Mouse (Mus musculus) kidney, adult 2 months (tissue): ENCODE results near the gene Arhgdia. TPM values are rescaled to one million over a fixed set of nuclear protein-coding genes. Genes with fewer than 3 reads are reported as not detected.

Source experiments
- DNase-seq: peaks from one replicate; pipeline ENCODE4 v3.0.0; 2021
- H3K27ac ChIP-seq: fragments of 200-500 bp; 2 replicates; pipeline ENCODE4 v1.5.1; 2012; ENCODE audit warnings: low read depth, low read length, control low read depth, inconsistent platforms; ENCODE audit not compliant: insufficient read depth
- H3K27me3 ChIP-seq: fragments of 200-500 bp; replicated peaks from 2 replicates; pipeline ENCODE4 v1.6.1; 2012; ENCODE audit warnings: mild to moderate bottlenecking, moderate library complexity, low read length, inconsistent platforms; ENCODE audit not compliant: control insufficient read depth, insufficient read depth
- H3K36me3 ChIP-seq: fragments of 200-500 bp; 2 replicates; pipeline ENCODE4 v1.6.1; 2012; ENCODE audit warnings: mild to moderate bottlenecking, moderate library complexity, low read length, inconsistent platforms; ENCODE audit not compliant: control insufficient read depth, insufficient read depth
- H3K4me1 ChIP-seq: fragments of 200-500 bp; 2 replicates; pipeline ENCODE4 v1.6.1; 2011; ENCODE audit warnings: low read length; ENCODE audit not compliant: control insufficient read depth, insufficient read depth
- H3K4me3 ChIP-seq: fragments of 200-500 bp; 2 replicates; pipeline ENCODE4 v1.5.1; 2011; ENCODE audit warnings: mild to moderate bottlenecking, low read depth, low read length, control low read depth; ENCODE audit not compliant: insufficient read depth
- CTCF ChIP-seq: fragments of 200-500 bp; conservative IDR thresholded peaks from 2 replicates; pipeline ENCODE4 v1.5.1; 2011; ENCODE audit warnings: low read depth, mild to moderate bottlenecking, control low read depth, low read length, moderate library complexity, mixed read lengths; ENCODE audit not compliant: insufficient read depth, insufficient read length
- POLR2A ChIP-seq: fragments of 200-500 bp; IDR thresholded peaks from one replicate; pipeline ENCODE4 v1.6.1; 2011; ENCODE audit warnings: low read depth, low read length, control low read depth
- WGBS: fragments of 180-500 bp; shearing (Covaris S2); methylation state at CpG from one replicate; pipeline ENCODE4 v1.1.7; 2018; 5-methylcytosine and 5-hydroxymethylcytosine counted together
- polyA plus RNA-seq: library from polyadenylated mRNA; depleted of rRNA; stranded (reverse); fragments of >200 nt; gene quantifications from 2 replicates; pipeline ENCODE4 v1.2.3, GENCODE M21; 2012

Gene Arhgdia
- polyA plus RNA-seq, 1 experiment: 543 TPM

DNA sequence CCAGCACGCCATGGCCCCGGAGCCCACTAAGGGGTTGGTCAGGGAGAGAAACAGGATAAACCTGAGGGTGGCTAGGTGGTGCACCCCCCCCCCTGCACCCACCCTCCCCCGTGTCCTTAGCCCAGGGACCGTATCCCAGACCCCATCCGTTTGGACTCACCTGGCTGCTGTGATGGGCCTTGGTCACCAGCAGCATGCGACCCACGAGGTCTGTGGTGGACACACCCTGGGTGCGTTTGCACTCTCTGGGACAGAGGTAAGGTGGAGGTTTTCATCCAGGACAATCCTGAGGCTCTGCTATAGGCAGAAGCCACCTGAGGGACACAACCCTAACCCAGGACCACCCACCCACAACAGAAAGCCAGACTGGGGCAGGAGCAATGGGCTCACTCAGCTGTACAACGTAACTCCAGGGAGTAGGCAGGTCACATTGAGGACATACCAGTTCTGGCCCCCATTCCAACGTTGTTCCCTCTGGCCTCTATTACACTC is 32.1 kb upstream of the Arhgdia start:
- peaks cover 19% of the 10 kb centered on the region for H3K4me1 ChIP-seq
- peaks cover 5% of the 10 kb centered on the region; the same call in 1 of the 2 replicates for H3K36me3 ChIP-seq
- no peaks in the 10 kb centered on the region for H3K27me3 ChIP-seq
- no peak overlapping the region for H3K4me3 ChIP-seq
- DNase-seq: no peak
- H3K27ac ChIP-seq: no peak overlapping the region
- 80% methylated on average over 10 of the region's 10 CpGs for WGBS
- no peak for TF ChIP-seq POLR2A
- TF ChIP-seq CTCF: no peak

DNA sequence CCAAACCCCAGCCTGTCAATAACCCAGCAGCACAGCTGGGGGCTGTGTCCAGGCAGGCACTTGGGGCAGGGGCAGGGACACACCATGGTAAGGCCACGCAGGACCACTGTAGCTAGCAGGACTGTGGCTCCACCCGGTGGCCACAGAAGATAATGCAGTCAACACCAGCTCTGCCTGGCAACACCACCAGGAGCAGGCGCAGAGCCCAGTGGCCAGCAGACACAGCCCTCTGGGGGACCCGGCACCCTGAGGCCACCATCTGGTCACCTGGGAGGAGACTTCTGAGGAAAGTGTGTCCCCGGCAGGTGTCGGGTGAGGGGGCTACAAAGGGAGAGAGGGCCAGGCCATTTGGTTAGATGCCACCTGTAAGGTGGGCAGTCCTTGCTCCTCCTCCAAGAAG is 31.3 kb upstream of the Arhgdia start:
- TF ChIP-seq POLR2A (no peak), CTCF (peak; percentile 84)
- peak; percentile 79 for DNase-seq
- no peak overlapping the region for H3K4me3 ChIP-seq
- no peaks in the 10 kb centered on the region for H3K27me3 ChIP-seq
- 26% methylated on average over 6 of the region's 6 CpGs for WGBS
- H3K27ac ChIP-seq: no peak overlapping the region
- peaks cover 3% of the 10 kb centered on the region; the same call in 1 of the 2 replicates for H3K36me3 ChIP-seq
- H3K4me1 ChIP-seq: peaks cover 15% of the 10 kb centered on the region

GRCm38 (mm10) chr11:120610477-120611046 is 29.1 kb upstream of the Arhgdia start:
- Histone ChIP-seq H3K27me3 (no peaks in the 10 kb centered on the region), H3K4me1 (peaks cover 5% of the 10 kb centered on the region), H3K4me3 (no peak overlapping the region), H3K27ac (no peak overlapping the region), H3K36me3 (peaks cover 3% of the 10 kb centered on the region; the same call in 1 of the 2 replicates)
- TF ChIP-seq POLR2A (no peak), CTCF (no peak)
- no peak for DNase-seq
- 80% methylated on average over 9 of the region's 9 CpGs for WGBS

DNA sequence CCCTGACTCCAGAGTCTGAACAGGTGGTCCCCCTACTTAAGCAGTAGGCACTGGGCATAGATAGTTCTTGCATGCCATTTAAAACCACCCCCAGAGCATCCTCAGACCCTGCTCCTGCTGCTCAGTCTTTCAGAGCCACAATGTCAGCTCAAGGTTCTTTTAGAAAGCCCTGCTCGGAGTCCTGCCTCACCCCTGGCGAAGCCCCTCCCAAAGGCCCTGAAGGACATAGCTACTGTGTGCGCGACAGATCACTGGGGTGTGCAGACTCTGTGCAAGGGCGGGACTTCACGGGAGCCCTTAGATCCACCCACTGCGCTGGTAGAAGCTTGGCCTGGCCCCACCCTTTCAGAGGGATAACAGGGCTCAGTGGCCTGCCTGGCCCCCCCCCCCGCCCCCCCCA is 27.8 kb upstream of the Arhgdia start:
- no peak for TF ChIP-seq POLR2A
- peak; percentile 3; the same call in 1 of the 2 replicates for TF ChIP-seq CTCF
- Histone ChIP-seq H3K27me3 (no peaks in the 10 kb centered on the region), H3K4me1 (peaks cover 5% of the 10 kb centered on the region; the same call in 1 of the 2 replicates), H3K27ac (peak overlapping the region; percentile 61), H3K36me3 (peaks cover 3% of the 10 kb centered on the region; the same call in 1 of the 2 replicates), H3K4me3 (no peak overlapping the region)
- DNase-seq: peak; percentile 73
- WGBS: 40% methylated on average over 8 of the region's 8 CpGs

DNA sequence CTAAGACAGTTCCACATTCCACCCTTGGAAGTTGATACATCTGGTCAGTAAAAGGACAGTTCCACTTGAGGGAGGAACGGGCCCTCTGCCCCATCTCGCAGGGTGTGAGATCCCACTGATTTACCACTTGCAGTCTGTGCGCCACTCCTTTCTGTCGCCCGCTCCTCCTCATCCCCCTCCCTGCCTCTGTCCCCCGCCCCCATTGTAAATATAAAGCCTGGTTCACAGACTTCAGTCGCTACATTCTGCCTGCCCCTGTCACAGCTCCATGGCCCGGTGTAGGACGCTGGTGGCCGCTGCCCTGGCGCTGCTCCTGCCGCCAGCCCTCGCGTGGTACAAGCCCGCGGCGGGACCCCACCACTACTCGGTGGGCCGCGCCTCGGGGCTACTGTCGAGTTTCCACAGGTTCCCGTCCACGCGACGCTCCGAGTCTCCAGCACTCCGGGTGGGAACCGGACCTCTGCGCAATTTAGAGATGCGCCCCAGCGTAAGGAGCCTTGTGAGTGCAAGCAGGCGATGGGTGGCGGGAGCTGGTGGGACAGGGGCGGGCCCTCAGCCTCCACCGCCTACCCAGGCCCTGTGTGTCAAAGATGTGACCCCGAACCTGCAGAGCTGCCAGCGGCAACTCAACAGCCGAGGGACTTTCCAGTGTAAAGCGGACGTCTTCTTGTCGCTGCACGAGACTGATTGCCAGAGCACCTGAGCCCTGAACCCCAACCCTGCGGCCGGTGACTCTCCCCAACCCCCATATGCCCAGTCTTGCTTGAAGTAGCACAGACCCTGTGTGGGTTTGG is 27.0 kb upstream of the Arhgdia start, which contains the start of gene Npb:
Gene Npb (plus strand): TSS at position 237 of the 794 bp plus-strand sequence.
- Histone ChIP-seq H3K4me3 (no peak within 1 kb of the TSS), H3K36me3 (peaks cover 3% of the 10 kb centered on the region; the same call in 1 of the 2 replicates), H3K4me1 (peaks cover 5% of the 10 kb centered on the region; the same call in 1 of the 2 replicates), H3K27ac (peak within 1 kb of the TSS; percentile 61), H3K27me3 (no peaks in the 10 kb centered on the region)
- WGBS: 19% methylated on average over 45 of the region's 45 CpGs
- TF ChIP-seq CTCF: no peak
- no peak for TF ChIP-seq POLR2A
- DNase-seq: no peak

DNA sequence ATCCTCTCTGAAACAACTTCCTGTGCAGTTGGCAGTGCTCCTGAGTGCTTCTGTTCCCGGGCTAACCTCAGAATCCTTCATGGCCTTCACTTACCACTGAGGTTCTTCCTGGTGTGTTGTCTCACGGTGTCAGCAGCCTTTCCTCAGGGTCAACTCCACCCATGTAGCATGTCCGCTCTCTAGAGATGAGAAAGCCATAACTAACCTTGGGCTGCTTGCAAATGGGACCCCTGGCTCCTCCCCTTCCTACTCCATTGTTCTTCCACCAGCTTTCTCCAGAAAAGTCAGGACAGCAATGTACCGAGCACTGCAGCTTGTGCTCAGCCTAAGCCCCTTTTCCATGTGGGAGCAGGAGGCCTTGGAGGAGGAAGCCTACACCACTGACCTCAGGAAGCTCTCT is 25.3 kb upstream of the Arhgdia start:
- TF ChIP-seq CTCF (no peak), POLR2A (no peak)
- Histone ChIP-seq H3K27me3 (no peaks in the 10 kb centered on the region), H3K4me3 (no peak overlapping the region), H3K27ac (no peak overlapping the region), H3K4me1 (peaks cover 5% of the 10 kb centered on the region; the same call in 1 of the 2 replicates), H3K36me3 (no peaks in the 10 kb centered on the region)
- DNase-seq: no peak
- 63% methylated on average over 4 of the region's 4 CpGs for WGBS

- H3K27me3 ChIP-seq: no peaks in the 10 kb centered on the region
- no peaks in the 10 kb centered on the region for H3K36me3 ChIP-seq
- no peak for TF ChIP-seq CTCF
- H3K4me1 ChIP-seq: peaks cover 5% of the 10 kb centered on the region; the same call in 1 of the 2 replicates
- H3K27ac ChIP-seq: no peak overlapping the region
- no peak overlapping the region for H3K4me3 ChIP-seq
- 93% methylated on average over 7 of the region's 7 CpGs for WGBS
- no peak for DNase-seq
Measured at GRCm38 (mm10) chr11:120605667-120606066, 24.2 kb upstream of the Arhgdia start.
